Mouse (Mus musculus) testis, adult 2 months (tissue): ENCODE measurements around the gene Pepd. TPM values are rescaled to one million over a fixed set of nuclear protein-coding genes. Genes with fewer than 3 reads are reported as not detected.

Source experiments
- H3K27ac ChIP-seq: fragments of 200-500 bp; 2 replicates; pipeline ENCODE4 v1.5.1; 2012; ENCODE audit warnings: low read depth, low read length; ENCODE audit not compliant: control insufficient read depth, insufficient read depth
- H3K27me3 ChIP-seq: fragments of 200-500 bp; 2 replicates; pipeline ENCODE4 v1.6.1; 2012; ENCODE audit warnings: mild to moderate bottlenecking, low read length, moderate library complexity; ENCODE audit not compliant: control insufficient read depth, insufficient read depth
- H3K36me3 ChIP-seq: fragments of 200-500 bp; 2 replicates; pipeline ENCODE4 v1.6.1; 2012; ENCODE audit warnings: mild to moderate bottlenecking, low read length; ENCODE audit not compliant: control insufficient read depth, insufficient read depth
- H3K4me1 ChIP-seq: fragments of 200-500 bp; 2 replicates; pipeline ENCODE4 v1.6.1; 2012; ENCODE audit warnings: low read length; ENCODE audit not compliant: control insufficient read depth, insufficient read depth
- H3K4me3 ChIP-seq: fragments of 200-500 bp; 2 replicates; pipeline ENCODE4 v1.5.1; 2012; ENCODE audit warnings: low read depth, mild to moderate bottlenecking, low read length, moderate library complexity, mixed read lengths; ENCODE audit not compliant: control insufficient read depth
- CTCF ChIP-seq: fragments of 200-500 bp; IDR thresholded peaks from 2 replicates; pipeline ENCODE4 v1.5.1; 2012; ENCODE audit warnings: low read depth, mild to moderate bottlenecking, inconsistent platforms, low read length, moderate library complexity; ENCODE audit not compliant: control insufficient read depth, insufficient read depth, insufficient replicate concordance
- POLR2A ChIP-seq: fragments of 200-500 bp; IDR thresholded peaks from 2 replicates; pipeline ENCODE4 v1.6.1; 2012; ENCODE audit warnings: low read depth, mild to moderate bottlenecking, inconsistent platforms, low read length, moderate library complexity; ENCODE audit not compliant: control insufficient read depth
- polyA plus RNA-seq: library from polyadenylated mRNA; depleted of rRNA; stranded (reverse); fragments of >200 nt; gene quantifications from 2 replicates; pipeline ENCODE4 v1.2.3, GENCODE M21; 2012

Pepd gene
- polyA plus RNA-seq, 1 experiment, result 15.4 TPM

GRCm38 (mm10) chr7:35042759-35043217 lies 130.6 kb downstream of the Pepd start:
- no peak overlapping the region for H3K27ac ChIP-seq
- H3K36me3 ChIP-seq, result peaks cover 2% of the 10 kb centered on the region
- no peaks in the 10 kb centered on the region for H3K27me3 ChIP-seq
- peaks cover 2% of the 10 kb centered on the region; the same call in 1 of the 2 replicates for H3K4me1 ChIP-seq
- TF ChIP-seq POLR2A (no peak), CTCF (no peak)
- H3K4me3 ChIP-seq, result no peak overlapping the region

GRCm38 (mm10) chr7:35043266-35043817 lies 131.2 kb downstream of the Pepd start:
- H3K27ac ChIP-seq, result no peak overlapping the region
- peaks cover 2% of the 10 kb centered on the region; the same call in 1 of the 2 replicates for H3K4me1 ChIP-seq
- no peak overlapping the region for H3K4me3 ChIP-seq
- peaks cover 2% of the 10 kb centered on the region for H3K36me3 ChIP-seq
- no peaks in the 10 kb centered on the region for H3K27me3 ChIP-seq
- TF ChIP-seq CTCF, result no peak

GRCm38 (mm10) chr7:35044719-35045118 lies 132.5 kb downstream of the Pepd start:
- Histone ChIP-seq H3K4me3 (no peak overlapping the region), H3K27me3 (no peaks in the 10 kb centered on the region), H3K27ac (no peak overlapping the region), H3K36me3 (peaks cover 2% of the 10 kb centered on the region), H3K4me1 (peaks cover 2% of the 10 kb centered on the region; the same call in 1 of the 2 replicates)
- no peak for TF ChIP-seq POLR2A
- no peak for TF ChIP-seq CTCF

GRCm38 (mm10) chr7:35046091-35046490 lies 133.9 kb downstream of the Pepd start:
- H3K36me3 ChIP-seq, result peaks cover 2% of the 10 kb centered on the region
- peaks cover 2% of the 10 kb centered on the region; the same call in 1 of the 2 replicates for H3K4me1 ChIP-seq
- no peak overlapping the region for H3K4me3 ChIP-seq
- no peak overlapping the region for H3K27ac ChIP-seq
- H3K27me3 ChIP-seq, result no peaks in the 10 kb centered on the region
- TF ChIP-seq CTCF (no peak), POLR2A (no peak)

- Histone ChIP-seq H3K27me3 (no peaks in the 10 kb centered on the region), H3K4me1 (peaks cover 2% of the 10 kb centered on the region), H3K4me3 (no peak overlapping the region), H3K36me3 (peaks cover 2% of the 10 kb centered on the region), H3K27ac (no peak overlapping the region)
- no peak for TF ChIP-seq CTCF
- TF ChIP-seq POLR2A, result no peak
Measured at GRCm38 (mm10) chr7:35050540-35050939, 138.4 kb downstream of the Pepd start.

GRCm38 (mm10) chr7:35053161-35053560 lies 141.0 kb downstream of the Pepd start:
- no peak for TF ChIP-seq CTCF
- H3K36me3 ChIP-seq, result no peaks in the 10 kb centered on the region; the same call in 1 of the 2 replicates
- no peak overlapping the region for H3K4me3 ChIP-seq
- no peak overlapping the region for H3K27ac ChIP-seq
- H3K4me1 ChIP-seq, result peaks cover 2% of the 10 kb centered on the region
- no peaks in the 10 kb centered on the region for H3K27me3 ChIP-seq

- H3K4me1 ChIP-seq, result peaks cover 2% of the 10 kb centered on the region
- no peak overlapping the region; the same call in 1 of the 2 replicates for H3K4me3 ChIP-seq
Measured at GRCm38 (mm10) chr7:35054286-35054685, 142.1 kb downstream of the Pepd start.

More at GRCm38 (mm10) chr7:35054286-35054685, 142.1 kb downstream of the Pepd start:
- TF ChIP-seq CTCF, result no peak
- TF ChIP-seq POLR2A, result no peak
- Histone ChIP-seq H3K36me3 (no peaks in the 10 kb centered on the region; the same call in 1 of the 2 replicates), H3K27ac (no peak overlapping the region), H3K27me3 (no peaks in the 10 kb centered on the region)
